Mouse (Mus musculus) bone marrow macrophage, adult 2 months (primary cell): Measurements from ENCODE around the gene Gm49342.

Experiments
- CTCF ChIP-seq: IDR thresholded peaks from 2 replicates; pipeline ENCODE4 v1.5.1; 2012; ENCODE audit warnings: low read depth, mild to moderate bottlenecking, low read length, moderate library complexity
- POLR2A ChIP-seq: IDR thresholded peaks from 2 replicates; pipeline ENCODE4 v1.6.1; 2012; ENCODE audit warnings: mild to moderate bottlenecking, low read depth, low read length, borderline replicate concordance

GRCm38 (mm10) chr14:50936649-50937048 lies 7.7 kb upstream of the Gm49342 start:
- TF ChIP-seq POLR2A (no peak), CTCF (no peak)
